ENCODE assay signal across 22 mouse cellular contexts in genomic region chr7:27111038-27111437, GRCm38 (mm10). TPM values are rescaled to one million over a fixed set of nuclear protein-coding genes. Genes with fewer than 3 reads are reported as not detected.
DNase-seq lines count a peak whose midpoint lies in the region; ATAC-seq and TF ChIP-seq lines count a peak whose summit lies in the region.
"Had no signal": no experiment of that assay in that cellular context is flagged by ENCODE, and none has a peak within 500 bp of the region (broad histone marks: within the 10 kb centered on the region; RNA-seq: fewer than 3 reads in every experiment).

No protein-coding gene starts in this region.

- no peak overlapping the region for H3K27ac ChIP-seq in limb, embryonic 14.5 days (replicated peaks; ENCODE audit: low read depth, low read length)
- no peak overlapping the region for H3K27ac ChIP-seq in limb, embryonic 10.5 days
- H3K27ac ChIP-seq in lung, postnatal 0 days (ENCODE audit: low read length) = no peak overlapping the region
- H3K27ac ChIP-seq in heart, embryonic 10.5 days = no peak overlapping the region
- H3K27ac ChIP-seq: embryonic facial prominence, embryonic 13.5 days; forebrain, embryonic 13.5 days; gastrocnemius, adult 2 months; heart, embryonic 13.5 days; hindbrain, embryonic 13.5 days had no signal

- TF ChIP-seq EP300 in lung, postnatal 0 days (IDR thresholded peaks at IDR 0.05) = peak; percentile 72

- no peaks in the 10 kb centered on the region for H3K27me3 ChIP-seq in limb, embryonic 14.5 days (ENCODE audit: control insufficient read depth, insufficient read depth, low read length)
- H3K27me3 ChIP-seq in limb, embryonic 10.5 days (ENCODE audit: low read depth, poor library complexity, severe bottlenecking) = no peaks in the 10 kb centered on the region
- H3K27me3 ChIP-seq in lung, postnatal 0 days (replicated peaks; ENCODE audit: insufficient read depth, low read length) = no peaks in the 10 kb centered on the region
- H3K27me3 ChIP-seq in heart, embryonic 10.5 days (ENCODE audit: insufficient read depth, poor library complexity, severe bottlenecking) = no peaks in the 10 kb centered on the region
- H3K27me3 ChIP-seq: embryonic facial prominence, embryonic 13.5 days; forebrain, embryonic 13.5 days; heart, embryonic 13.5 days; hindbrain, embryonic 13.5 days had no signal

- no peaks in the 10 kb centered on the region for H3K36me3 ChIP-seq in limb, embryonic 14.5 days (ENCODE audit: control insufficient read depth, insufficient read depth, low read length)
- H3K36me3 ChIP-seq in limb, embryonic 10.5 days = no peaks in the 10 kb centered on the region
- H3K36me3 ChIP-seq in lung, postnatal 0 days (ENCODE audit: insufficient read depth, low read length) = no peaks in the 10 kb centered on the region
- H3K36me3 ChIP-seq in heart, embryonic 10.5 days = no peaks in the 10 kb centered on the region
- H3K36me3 ChIP-seq: embryonic facial prominence, embryonic 13.5 days; heart, embryonic 13.5 days; hindbrain, embryonic 13.5 days had no signal

- no peak for ATAC-seq in limb, embryonic 14.5 days (ENCODE audit: low FRiP score, low read depth)
- peak; percentile 93 for ATAC-seq in lung, postnatal 0 days
- ATAC-seq: forebrain, embryonic 13.5 days; forebrain, postnatal 0 days had no signal

- H3K9ac ChIP-seq in limb, embryonic 14.5 days (ENCODE audit: low read depth, low read length, severe bottlenecking) = no peak overlapping the region
- no peak overlapping the region for H3K9ac ChIP-seq in lung, postnatal 0 days (replicated peaks; ENCODE audit: low read depth)
- H3K9ac ChIP-seq: embryonic facial prominence, embryonic 13.5 days; forebrain, embryonic 13.5 days; forebrain, postnatal 0 days; heart, embryonic 13.5 days; hindbrain, embryonic 13.5 days had no signal

- TF ChIP-seq CTCF in lung, postnatal 0 days (IDR thresholded peaks at IDR 0.05) = no peak

- no peaks in the 10 kb centered on the region for H3K9me3 ChIP-seq in limb, embryonic 14.5 days (ENCODE audit: control insufficient read depth, low read length)
- H3K9me3 ChIP-seq in limb, embryonic 10.5 days (replicated peaks) = no peaks in the 10 kb centered on the region; the same call in 1 of the 2 replicates
- no peaks in the 10 kb centered on the region for H3K9me3 ChIP-seq in lung, postnatal 0 days (ENCODE audit: low read length)
- H3K9me3 ChIP-seq in heart, embryonic 10.5 days = no peaks in the 10 kb centered on the region

- H3K4me1 ChIP-seq in limb, embryonic 14.5 days (ENCODE audit: control insufficient read depth, insufficient read depth, low read length) = no peaks in the 10 kb centered on the region
- H3K4me1 ChIP-seq in limb, embryonic 10.5 days = no peaks in the 10 kb centered on the region
- H3K4me1 ChIP-seq in lung, postnatal 0 days (ENCODE audit: insufficient read depth, low read depth, low read length) = no peaks in the 10 kb centered on the region
- no peaks in the 10 kb centered on the region for H3K4me1 ChIP-seq in heart, embryonic 10.5 days
- H3K4me1 ChIP-seq: embryonic facial prominence, embryonic 13.5 days; forebrain, embryonic 13.5 days; heart, embryonic 13.5 days; hindbrain, embryonic 13.5 days had no signal

- DNase-seq in limb, embryonic 14.5 days (ENCODE audit: low spot score) = peak; percentile 0
- no peak for DNase-seq in limb, embryonic 10.5 days (ENCODE audit: low spot score)
- peak; percentile 83 for DNase-seq in lung, postnatal 0 days (ENCODE audit: low spot score)
- DNase-seq in lung, postnatal 36 days = peak; percentile 72
- DNase-seq in thymus, postnatal 14 days = no peak
- DNase-seq in urinary bladder, postnatal 4 days (ENCODE audit: low spot score in 2 of 2) = no peak
- no peak for DNase-seq in heart, embryonic 10.5 days (ENCODE audit: low spot score)
- DNase-seq: adrenal gland, postnatal 14 days; cerebellum, adult 11-12 months; cerebellum, adult 9-10 months; cerebellum, postnatal 25 days; forebrain, postnatal 0 days; gastrocnemius, adult 2 months; gastrocnemius, postnatal 25 days; heart, postnatal 4 days had no signal

- WGBS in limb, embryonic 14.5 days = 100% methylated on average over 1 of the region's 1 CpGs
- 93% methylated on average over 1 of the region's 1 CpGs for WGBS in limb, embryonic 10.5 days
- 60% methylated on average over 1 of the region's 1 CpGs for WGBS in lung, postnatal 0 days
- 82% methylated on average over 1 of the region's 1 CpGs for WGBS in heart, embryonic 10.5 days

- no peak overlapping the region for H3K4me3 ChIP-seq in limb, embryonic 14.5 days (replicated peaks; ENCODE audit: low read length)
- no peak overlapping the region for H3K4me3 ChIP-seq in limb, embryonic 10.5 days
- H3K4me3 ChIP-seq in lung, postnatal 0 days (ENCODE audit: low read depth, low read length) = no peak overlapping the region
- H3K4me3 ChIP-seq in heart, embryonic 10.5 days = no peak overlapping the region
- H3K4me3 ChIP-seq: embryonic facial prominence, embryonic 13.5 days; forebrain, embryonic 13.5 days; gastrocnemius, adult 2 months; heart, embryonic 13.5 days; hindbrain, embryonic 13.5 days had no signal

- H3K4me2 ChIP-seq in limb, embryonic 14.5 days (replicated peaks; ENCODE audit: low read depth, low read length, severe bottlenecking) = no peak overlapping the region
- no peak overlapping the region for H3K4me2 ChIP-seq in lung, postnatal 0 days (replicated peaks; ENCODE audit: low read depth, low read length)
- H3K4me2 ChIP-seq: embryonic facial prominence, embryonic 13.5 days; forebrain, embryonic 13.5 days; heart, embryonic 13.5 days; hindbrain, embryonic 13.5 days had no signal

- TF ChIP-seq POLR2A in limb, embryonic 14.5 days (IDR thresholded peaks at IDR 0.05; ENCODE audit: borderline replicate concordance, extremely low read depth, insufficient read depth, insufficient read length) = no peak

RNA-seq across cellular contexts. Expression of gene Cyp2f2, which starts 8.7 kb away (rescaled TPM):
- 0.11 and 0.31 TPM in 2 replicates for polyA plus RNA-seq in limb, embryonic 14.5 days (2012; rRNA removed)
- 0.14 TPM in 1 of 2 replicates, not detected in the other for polyA plus RNA-seq in limb, embryonic 14.5 days (2014; fragmentation: Nextera tagmentation; extraction: Ambion mirVana)
- polyA plus RNA-seq in limb, embryonic 10.5 days (2016; fragmentation: Nextera tagmentation; extraction: Ambion mirVana) = not detected in 2 replicates
- 585 and 665 TPM in 2 replicates for polyA plus RNA-seq in lung, postnatal 0 days (2015; fragmentation: Nextera tagmentation; extraction: Ambion mirVana)
- not detected in 2 replicates for polyA plus RNA-seq in heart, embryonic 10.5 days (2016; fragmentation: Nextera tagmentation; extraction: Ambion mirVana)
- polyA plus RNA-seq: C2C12; forebrain, embryonic 13.5 days; heart, embryonic 13.5 days had no signal

RNA-seq across cellular contexts. Expression of gene Cyp2t4, which starts 42.5 kb away (rescaled TPM):
- not detected in 2 replicates for polyA plus RNA-seq in limb, embryonic 14.5 days (2012; rRNA removed)
- not detected in 2 replicates for polyA plus RNA-seq in limb, embryonic 14.5 days (2014; fragmentation: Nextera tagmentation; extraction: Ambion mirVana)
- polyA plus RNA-seq in limb, embryonic 10.5 days (2016; fragmentation: Nextera tagmentation; extraction: Ambion mirVana) = 0.11 and 0.19 TPM in 2 replicates
- 0.14 TPM in 1 of 2 replicates, not detected in the other for polyA plus RNA-seq in lung, postnatal 0 days (2015; fragmentation: Nextera tagmentation; extraction: Ambion mirVana)
- 0.11 TPM in 1 of 2 replicates, not detected in the other for polyA plus RNA-seq in heart, embryonic 10.5 days (2016; fragmentation: Nextera tagmentation; extraction: Ambion mirVana)
- polyA plus RNA-seq: C2C12; cortical plate, adult 2 months; heart, postnatal 0 days had no signal

RNA-seq across cellular contexts. Expression of gene Egln2, which starts 55.6 kb away (rescaled TPM):
- polyA plus RNA-seq in limb, embryonic 14.5 days (2012; rRNA removed) = 88.3 and 96.4 TPM in 2 replicates
- polyA plus RNA-seq in limb, embryonic 14.5 days (2014; fragmentation: Nextera tagmentation; extraction: Ambion mirVana) = 41.9 and 49.2 TPM in 2 replicates
- polyA plus RNA-seq in limb, embryonic 10.5 days (2016; fragmentation: Nextera tagmentation; extraction: Ambion mirVana) = 95.2 and 97.8 TPM in 2 replicates
- 68.0 and 75.1 TPM in 2 replicates for polyA plus RNA-seq in lung, postnatal 0 days (2015; fragmentation: Nextera tagmentation; extraction: Ambion mirVana)
- 66.5 and 73.0 TPM in 2 replicates for polyA plus RNA-seq in heart, embryonic 10.5 days (2016; fragmentation: Nextera tagmentation; extraction: Ambion mirVana)

Comparison
In these comparisons a context has a peak if more than half of its experiments do, and no peak if none do; other contexts are left out.
1. DNase-seq: peak in limb, embryonic 14.5 days (single experiment), lung, postnatal 0 days (single experiment) and lung, postnatal 36 days (single experiment); none in limb, embryonic 10.5 days (single experiment), thymus, postnatal 14 days (single experiment), urinary bladder, postnatal 4 days (0 of 2) and heart, embryonic 10.5 days (single experiment).
2. RNA of gene Cyp2f2, which starts 8.7 kb away (polyA plus RNA-seq): 585 to 665 TPM in lung, postnatal 0 days; 0.11 to 0.31 TPM in limb, embryonic 14.5 days, not detected in limb, embryonic 10.5 days and not detected in heart, embryonic 10.5 days; every median in the first group is over 100 times any median in the second.